Mouse (Mus musculus): ENCODE data around the gene Col24a1.

The Col24a1 gene

GRCm38 (mm10) chr3:145367176-145367717 is 75.0 kb downstream of the Col24a1 start:
- no peaks in the 10 kb centered on the region for H3K27me3 ChIP-seq (ENCODE audit: insufficient read depth, low read length)
- no peak overlapping the region for H3K4me3 ChIP-seq (replicated peaks; ENCODE audit: low read length)
- no peaks in the 10 kb centered on the region for H3K4me1 ChIP-seq (replicated peaks; ENCODE audit: low read depth, low read length)
- H3K9me3 ChIP-seq (ENCODE audit: low read length) = no peaks in the 10 kb centered on the region
- no peaks in the 10 kb centered on the region for H3K36me3 ChIP-seq (ENCODE audit: insufficient read depth, low read length)
- TF ChIP-seq CTCF (conservative IDR thresholded peaks at IDR 0.05; ENCODE audit: low read length) = no peak
- no peak for TF ChIP-seq NANOG (IDR thresholded peaks at IDR 0.05; ENCODE audit: borderline replicate concordance, low read length)
- no peak for TF ChIP-seq POU5F1 (IDR thresholded peaks at IDR 0.05; ENCODE audit: borderline replicate concordance, low read length)

GRCm38 (mm10) chr3:145376298-145376697 is 84.0 kb downstream of the Col24a1 start:
- TF ChIP-seq NANOG (IDR thresholded peaks at IDR 0.05; ENCODE audit: borderline replicate concordance, low read length) = no peak
- no peak for TF ChIP-seq POU5F1 (IDR thresholded peaks at IDR 0.05; ENCODE audit: borderline replicate concordance, low read length)
- no peak for TF ChIP-seq CTCF (conservative IDR thresholded peaks at IDR 0.05; ENCODE audit: low read length)
- no peaks in the 10 kb centered on the region for H3K27me3 ChIP-seq (ENCODE audit: insufficient read depth, low read length)
- no peak overlapping the region for H3K4me3 ChIP-seq (replicated peaks; ENCODE audit: low read length)

GRCm38 (mm10) chr3:145383095-145383494 is 90.8 kb downstream of the Col24a1 start:
- no peak for TF ChIP-seq CTCF (conservative IDR thresholded peaks at IDR 0.05; ENCODE audit: low read length)
- no peak for TF ChIP-seq POU5F1 (IDR thresholded peaks at IDR 0.05; ENCODE audit: borderline replicate concordance, low read length)
- no peak overlapping the region for H3K4me3 ChIP-seq (replicated peaks; ENCODE audit: low read length)
- H3K36me3 ChIP-seq (ENCODE audit: insufficient read depth, low read length) = no peaks in the 10 kb centered on the region
- H3K9me3 ChIP-seq (ENCODE audit: low read length) = no peaks in the 10 kb centered on the region
- no peaks in the 10 kb centered on the region for H3K4me1 ChIP-seq (replicated peaks; ENCODE audit: low read depth, low read length)
- H3K27me3 ChIP-seq (ENCODE audit: insufficient read depth, low read length) = no peaks in the 10 kb centered on the region

More at GRCm38 (mm10) chr3:145376298-145376697, 84.0 kb downstream of the Col24a1 start:
- Histone ChIP-seq H3K4me1 (replicated peaks; ENCODE audit: low read depth, low read length) (no peaks in the 10 kb centered on the region), H3K9me3 (ENCODE audit: low read length) (no peaks in the 10 kb centered on the region), H3K36me3 (ENCODE audit: insufficient read depth, low read length) (no peaks in the 10 kb centered on the region)

DNA sequence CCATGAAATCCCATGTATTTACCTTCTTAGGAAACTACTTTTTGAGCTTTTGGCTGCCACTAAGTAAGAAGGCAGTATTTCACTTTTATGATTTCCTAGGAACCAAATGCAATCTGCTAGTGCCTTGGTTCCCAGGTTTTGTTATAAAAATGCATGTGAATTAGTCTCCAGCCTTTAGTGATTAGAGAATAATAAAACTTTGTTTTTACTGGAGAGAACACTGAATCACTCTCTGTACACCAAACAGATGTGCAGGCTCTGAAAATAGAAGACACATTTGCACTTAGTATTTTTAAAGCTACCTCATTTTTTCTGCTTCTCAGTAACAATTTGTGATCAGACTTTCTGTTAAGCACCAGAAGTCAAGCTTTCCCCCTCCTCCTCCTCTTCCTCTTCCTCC is 94.2 kb downstream of the Col24a1 start:
- no peak for TF ChIP-seq CTCF (conservative IDR thresholded peaks at IDR 0.05; ENCODE audit: low read length)
- TF ChIP-seq POU5F1 (IDR thresholded peaks at IDR 0.05; ENCODE audit: borderline replicate concordance, low read length) = no peak
- TF ChIP-seq NANOG (IDR thresholded peaks at IDR 0.05; ENCODE audit: borderline replicate concordance, low read length) = no peak
- no peaks in the 10 kb centered on the region for H3K4me1 ChIP-seq (replicated peaks; ENCODE audit: low read depth, low read length)
- no peaks in the 10 kb centered on the region for H3K9me3 ChIP-seq (ENCODE audit: low read length)
- no peaks in the 10 kb centered on the region for H3K27me3 ChIP-seq (ENCODE audit: insufficient read depth, low read length)
- H3K4me3 ChIP-seq (replicated peaks; ENCODE audit: low read length) = no peak overlapping the region
- no peaks in the 10 kb centered on the region for H3K36me3 ChIP-seq (ENCODE audit: insufficient read depth, low read length)

- no peaks in the 10 kb centered on the region for H3K9me3 ChIP-seq (ENCODE audit: low read length)
- H3K4me3 ChIP-seq (replicated peaks; ENCODE audit: low read length) = no peak overlapping the region
- no peaks in the 10 kb centered on the region for H3K4me1 ChIP-seq (replicated peaks; ENCODE audit: low read depth, low read length)
- no peaks in the 10 kb centered on the region for H3K27me3 ChIP-seq (ENCODE audit: insufficient read depth, low read length)
- TF ChIP-seq NANOG (IDR thresholded peaks at IDR 0.05; ENCODE audit: borderline replicate concordance, low read length) (no peak), CTCF (conservative IDR thresholded peaks at IDR 0.05; ENCODE audit: low read length) (no peak), POU5F1 (IDR thresholded peaks at IDR 0.05; ENCODE audit: borderline replicate concordance, low read length) (no peak)
- H3K36me3 ChIP-seq (ENCODE audit: insufficient read depth, low read length) = no peaks in the 10 kb centered on the region
Observed at GRCm38 (mm10) chr3:145390681-145391080, 98.4 kb downstream of the Col24a1 start.

- Histone ChIP-seq H3K4me3 (replicated peaks; ENCODE audit: low read length) (peak overlapping the region; percentile 17; the same call in 1 of the 2 replicates), H3K27me3 (ENCODE audit: insufficient read depth, low read length) (no peaks in the 10 kb centered on the region), H3K36me3 (ENCODE audit: insufficient read depth, low read length) (no peaks in the 10 kb centered on the region), H3K4me1 (replicated peaks; ENCODE audit: low read depth, low read length) (no peaks in the 10 kb centered on the region), H3K9me3 (ENCODE audit: low read length) (no peaks in the 10 kb centered on the region)
- TF ChIP-seq NANOG (IDR thresholded peaks at IDR 0.05; ENCODE audit: borderline replicate concordance, low read length) = no peak
- TF ChIP-seq CTCF (conservative IDR thresholded peaks at IDR 0.05; ENCODE audit: low read length) = no peak
- no peak for TF ChIP-seq POU5F1 (IDR thresholded peaks at IDR 0.05; ENCODE audit: borderline replicate concordance, low read length)
Observed at GRCm38 (mm10) chr3:145391986-145392659, 99.9 kb downstream of the Col24a1 start.

GRCm38 (mm10) chr3:145399173-145399572 is 106.9 kb downstream of the Col24a1 start:
- TF ChIP-seq NANOG (IDR thresholded peaks at IDR 0.05; ENCODE audit: borderline replicate concordance, low read length) = no peak
- TF ChIP-seq CTCF (conservative IDR thresholded peaks at IDR 0.05; ENCODE audit: low read length) = no peak
- no peak for TF ChIP-seq POU5F1 (IDR thresholded peaks at IDR 0.05; ENCODE audit: borderline replicate concordance, low read length)

DNA sequence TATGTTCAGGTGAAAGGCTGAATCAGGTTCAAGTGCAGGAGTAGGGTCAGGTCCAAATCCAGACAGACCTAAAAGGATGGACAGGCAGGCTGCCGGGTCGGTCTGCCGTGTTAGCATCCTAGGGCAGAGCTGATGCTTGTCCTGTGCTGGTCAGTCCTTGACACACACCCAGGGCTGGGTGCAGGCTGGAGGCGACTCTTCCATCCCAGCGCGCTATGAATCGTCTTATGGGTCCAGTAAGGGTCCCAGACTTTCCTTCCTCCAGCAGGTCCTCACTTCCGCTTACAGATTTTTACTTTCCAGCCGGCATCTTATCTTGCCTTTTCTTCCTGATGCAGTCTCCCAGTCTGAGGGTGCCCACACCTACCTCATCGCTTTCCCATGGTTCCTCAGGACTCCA is 110.0 kb downstream of the Col24a1 start:
- H3K4me3 ChIP-seq (replicated peaks; ENCODE audit: low read length) = 0 out of 2 replicates have a peak overlapping the region, but pooled peaks have one; percentile 17
- H3K9me3 ChIP-seq (ENCODE audit: low read length) = no peaks in the 10 kb centered on the region
- no peaks in the 10 kb centered on the region for H3K36me3 ChIP-seq (ENCODE audit: insufficient read depth, low read length)
- TF ChIP-seq CTCF (conservative IDR thresholded peaks at IDR 0.05; ENCODE audit: low read length) (no peak), NANOG (IDR thresholded peaks at IDR 0.05; ENCODE audit: borderline replicate concordance, low read length) (no peak), POU5F1 (IDR thresholded peaks at IDR 0.05; ENCODE audit: borderline replicate concordance, low read length) (no peak)
- H3K27me3 ChIP-seq (ENCODE audit: insufficient read depth, low read length) = peaks cover 11% of the 10 kb centered on the region; the same call in 1 of the 2 replicates
- H3K4me1 ChIP-seq (replicated peaks; ENCODE audit: low read depth, low read length) = peaks cover 9% of the 10 kb centered on the region

More at GRCm38 (mm10) chr3:145399173-145399572, 106.9 kb downstream of the Col24a1 start:
- peaks cover 9% of the 10 kb centered on the region for H3K4me1 ChIP-seq (replicated peaks; ENCODE audit: low read depth, low read length)
- no peaks in the 10 kb centered on the region for H3K9me3 ChIP-seq (ENCODE audit: low read length)
- no peak overlapping the region for H3K4me3 ChIP-seq (replicated peaks; ENCODE audit: low read length)
- H3K36me3 ChIP-seq (ENCODE audit: insufficient read depth, low read length) = no peaks in the 10 kb centered on the region
- H3K27me3 ChIP-seq (ENCODE audit: insufficient read depth, low read length) = peaks cover 11% of the 10 kb centered on the region; the same call in 1 of the 2 replicates
